Mouse (Mus musculus): ENCODE data around the gene Olfr938. TPM values are rescaled to one million over a fixed set of nuclear protein-coding genes. Genes with fewer than 3 reads are reported as not detected.

The Olfr938 gene
- polyA plus RNA-seq (2012; rRNA removed) = not detected in 2 replicates

DNA sequence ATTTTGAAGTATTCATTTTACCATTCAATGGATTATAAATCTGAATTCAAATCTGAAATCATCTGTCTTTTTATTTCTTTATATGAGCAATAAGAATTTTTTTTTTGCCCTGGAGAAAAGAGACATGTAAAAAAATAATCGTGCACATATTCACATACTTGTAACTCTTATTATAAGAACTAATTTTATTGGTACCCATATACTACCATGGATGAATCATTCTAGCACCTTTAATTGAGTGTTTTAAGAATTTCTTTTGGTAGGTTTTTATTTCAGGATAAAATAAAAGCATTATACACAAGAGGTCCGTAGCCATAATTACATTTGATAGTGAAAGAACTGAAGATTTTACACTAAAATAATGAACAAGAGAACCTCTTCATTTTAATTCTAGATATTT, at the start of gene Olfr938:
Olfr938 (minus strand) TSS at position 101 of the 400 bp plus-strand sequence.

GRCm38 (mm10) chr9:39127831-39128230, 49.1 kb upstream of the Olfr938 start, which contains the start of gene Olfr27:
TSS of gene Olfr27 (plus strand) at chr9:39128131.

GRCm38 (mm10) chr9:39064851-39065250, 13.8 kb downstream of the Olfr938 start, which contains the start of gene Olfr937:
TSS of gene Olfr937 (minus strand) at chr9:39064951.

Other genes with a start within 250 kb of the Olfr938 start
- not detected in 2 replicates for gene Olfr924, start 234.4 kb downstream of the Olfr938 start, polyA plus RNA-seq (2012; rRNA removed)
- not detected in 2 replicates for gene Olfr26, start 223.8 kb downstream of the Olfr938 start, polyA plus RNA-seq (2012; rRNA removed)
- gene Olfr926, start 201.8 kb downstream of the Olfr938 start, polyA plus RNA-seq (2012; rRNA removed) = not detected in 2 replicates
- not detected in 2 replicates for gene Olfr930, start 149.1 kb downstream of the Olfr938 start, polyA plus RNA-seq (2012; rRNA removed)
- not detected in 2 replicates for gene Olfr933, start 106.6 kb downstream of the Olfr938 start, polyA plus RNA-seq (2012; rRNA removed)
- not detected in 2 replicates for gene Olfr934, start 90.6 kb downstream of the Olfr938 start, polyA plus RNA-seq (2012; rRNA removed)
- not detected in 2 replicates for gene Olfr935, start 79.2 kb downstream of the Olfr938 start, polyA plus RNA-seq (2012; rRNA removed)
- not detected in 2 replicates for gene Olfr146, start 55.5 kb downstream of the Olfr938 start, polyA plus RNA-seq (2012; rRNA removed)
- not detected in 2 replicates for gene Olfr937, start 13.9 kb downstream of the Olfr938 start, polyA plus RNA-seq (2012; rRNA removed)
- not detected in 2 replicates for gene Olfr27, start 49.2 kb upstream of the Olfr938 start, polyA plus RNA-seq (2012; rRNA removed)
- not detected in 2 replicates for gene Olfr943, start 87.4 kb upstream of the Olfr938 start, polyA plus RNA-seq (2012; rRNA removed)
- not detected in 2 replicates for gene Olfr944, start 123.0 kb upstream of the Olfr938 start, polyA plus RNA-seq (2012; rRNA removed)
- gene Olfr1537, start 171.1 kb upstream of the Olfr938 start, polyA plus RNA-seq (2012; rRNA removed) = not detected in 2 replicates
- not detected in 2 replicates for gene Olfr945, start 197.9 kb upstream of the Olfr938 start, polyA plus RNA-seq (2012; rRNA removed)
- gene Olfr948, start 247.2 kb upstream of the Olfr938 start, polyA plus RNA-seq (2012; rRNA removed) = not detected in 2 replicates

Measured in central nervous system, embryonic 14 days (tissue).